Mouse (Mus musculus) gastrocnemius, postnatal 10 days (tissue): Measurements from ENCODE around the gene Vav3. TPM values are rescaled to one million over a fixed set of nuclear protein-coding genes. Genes with fewer than 3 reads are reported as not detected.

Source experiments
- DNase-seq: peaks from one replicate; pipeline ENCODE4 v3.0.0; 2021; ENCODE audit warnings: mixed read lengths
- long read RNA-seq, 2 experiments: library from polyadenylated mRNA; stranded (forward); transcript quantifications; one replicate each; pipeline ENCODE4 v2.0.0; 2021
- total RNA-seq, 2 experiments: library from RNA; stranded (reverse); gene quantifications; 2 replicates each; pipeline ENCODE4 v1.2.3; 2021

Vav3 gene
- total RNA-seq = 1 to 10 TPM; 6.0 to 7.3 TPM
- long read RNA-seq, experiment 1, full-length matches to known transcripts = 3 of 4 reads
- long read RNA-seq, experiment 1, partial matches to known transcripts = 1 of 4 reads
- long read RNA-seq, experiment 1, other reads (novel, unspliced or antisense) = 0 of 4 reads
- long read RNA-seq, experiment 2, full-length matches to known transcripts = 3 of 3 reads
- long read RNA-seq, experiment 2, partial matches to known transcripts = 0 of 3 reads
- long read RNA-seq, experiment 2, other reads (novel, unspliced or antisense) = 0 of 3 reads

GRCm38 (mm10) chr3:109340274-109341070, at the start of gene Vav3:
Vav3 (plus strand) TSS chr3:109340653.
- DNase-seq = peak; percentile 74

GRCm38 (mm10) chr3:109298857-109299256, 41.6 kb upstream of the Vav3 start:
- no peak for DNase-seq

DNA sequence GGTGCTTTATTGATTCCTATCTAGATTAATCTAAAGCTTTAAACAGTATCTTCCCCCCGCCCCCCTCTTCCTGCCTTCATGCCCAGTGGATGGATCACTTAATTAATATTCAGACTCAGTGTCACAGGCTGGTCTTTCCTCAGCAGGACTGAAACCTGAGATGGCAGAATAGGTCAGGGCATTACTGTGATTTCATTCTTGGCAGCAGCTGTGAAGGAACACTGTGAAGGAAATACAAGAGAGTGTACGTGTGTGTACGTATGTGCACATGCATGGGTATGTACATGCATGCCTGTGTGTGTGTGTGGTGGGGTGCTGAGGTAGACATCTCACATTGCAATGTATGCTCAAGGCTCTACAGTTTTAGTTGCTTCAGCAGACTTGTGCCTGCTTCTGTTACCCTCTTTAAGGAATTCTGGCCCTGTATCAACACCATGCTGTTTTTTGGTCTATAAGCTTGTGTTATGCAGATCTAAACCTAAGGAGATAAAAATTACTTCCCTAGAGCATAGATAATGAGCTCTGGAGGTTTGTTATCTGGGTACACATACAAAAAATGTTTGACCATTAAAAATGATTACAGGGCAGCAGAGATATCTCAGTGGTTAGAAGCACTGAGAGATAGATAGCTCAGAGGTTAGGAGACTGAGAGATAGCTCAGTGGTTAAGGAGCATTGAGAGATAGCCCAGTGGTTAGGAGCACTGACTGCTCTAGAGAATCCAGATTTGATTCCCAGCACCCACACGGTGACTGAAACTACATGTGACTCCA, 41.0 kb upstream of the Vav3 start:
- DNase-seq = no peak

DNA sequence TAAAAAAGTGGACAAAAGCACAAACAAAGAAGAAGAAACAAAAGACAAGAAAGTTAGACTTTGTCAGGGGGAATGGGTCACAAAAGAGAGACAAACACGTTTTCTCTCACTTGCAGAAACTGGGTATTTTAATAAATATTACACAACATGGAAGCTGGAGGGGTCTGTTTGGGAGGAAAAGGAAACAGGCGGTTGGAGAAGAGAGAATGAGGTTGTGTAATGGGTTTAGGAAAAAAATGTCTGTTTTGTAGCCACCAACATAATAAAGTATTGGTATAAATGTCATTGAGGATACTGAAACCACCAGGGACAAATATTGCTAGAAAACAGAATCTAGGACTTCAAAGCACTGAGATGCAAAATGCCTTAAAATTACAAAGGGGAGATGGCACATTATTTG, 38.4 kb upstream of the Vav3 start:
- no peak for DNase-seq

DNA sequence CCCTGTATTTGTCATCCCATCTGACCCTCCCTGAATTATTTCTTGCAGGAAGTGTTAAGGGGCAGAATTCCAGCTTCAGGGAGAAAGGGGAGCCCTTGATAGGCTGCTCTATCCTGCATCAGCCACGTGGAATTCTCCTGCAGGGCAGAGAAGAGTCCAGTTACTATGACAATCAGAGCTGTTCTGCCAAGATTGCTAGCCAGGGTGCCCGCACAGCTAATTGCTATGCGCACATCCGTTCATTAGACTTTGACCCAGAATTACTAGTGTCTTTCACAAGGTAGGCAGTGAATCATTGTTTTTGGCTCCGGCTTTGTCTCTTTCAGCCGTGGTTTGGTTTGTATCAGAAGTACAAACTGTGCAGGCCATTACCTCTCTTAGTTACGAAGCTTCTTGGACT, 33.0 kb upstream of the Vav3 start:
- no peak for DNase-seq

DNA sequence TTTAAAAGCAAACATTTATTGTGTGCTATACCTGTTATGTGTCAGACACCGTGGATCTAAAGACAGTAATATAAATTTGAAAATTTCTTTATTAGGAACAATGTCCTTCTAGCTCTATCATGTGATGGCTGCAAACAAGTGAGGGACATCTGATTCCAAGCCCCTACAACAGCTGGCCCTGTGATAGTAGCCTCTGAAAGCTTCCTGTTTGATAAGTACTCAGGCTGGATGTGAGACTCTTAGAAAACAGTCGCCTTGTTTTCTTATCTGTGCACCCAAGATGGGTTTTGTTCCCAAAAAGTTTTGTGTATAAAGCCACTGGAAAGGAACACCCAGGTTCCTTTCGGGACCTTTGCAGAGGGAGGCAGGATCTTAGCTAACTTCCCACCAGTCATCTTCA, 32.0 kb upstream of the Vav3 start:
- no peak for DNase-seq

GRCm38 (mm10) chr3:109309317-109310265, 30.9 kb upstream of the Vav3 start:
- DNase-seq = peak; percentile 45

DNA sequence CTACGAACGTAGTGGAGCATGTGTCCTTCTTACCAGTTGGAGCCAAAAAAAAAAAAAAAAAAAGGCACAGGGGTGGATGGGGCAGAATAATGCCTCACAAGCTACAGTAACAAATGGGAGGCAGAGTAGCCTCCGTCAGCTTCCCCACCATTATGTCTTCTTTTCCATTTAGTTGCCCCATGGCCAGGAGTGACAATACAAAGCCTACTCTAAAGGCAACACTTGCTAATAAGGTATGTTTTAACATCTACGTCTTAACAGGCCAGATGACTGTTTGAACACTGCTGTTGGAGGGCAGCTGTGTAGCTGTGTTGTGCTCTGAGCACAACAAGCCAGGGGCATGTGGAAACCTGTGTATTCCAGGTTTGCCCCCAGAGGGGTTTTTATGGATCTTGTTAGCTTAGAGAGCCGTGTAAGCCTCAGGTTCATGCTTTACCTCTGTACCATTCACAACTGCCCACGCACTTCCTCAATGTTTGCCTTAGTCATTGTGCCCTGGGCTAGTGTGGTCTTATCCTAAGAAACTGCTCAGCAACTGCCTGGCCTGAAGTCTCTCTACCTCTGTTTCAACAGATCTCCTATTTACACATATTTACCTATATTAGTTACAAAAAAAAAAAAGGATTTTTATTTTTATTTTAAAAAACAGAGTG, 29.2 kb upstream of the Vav3 start:
- DNase-seq = no peak

DNA sequence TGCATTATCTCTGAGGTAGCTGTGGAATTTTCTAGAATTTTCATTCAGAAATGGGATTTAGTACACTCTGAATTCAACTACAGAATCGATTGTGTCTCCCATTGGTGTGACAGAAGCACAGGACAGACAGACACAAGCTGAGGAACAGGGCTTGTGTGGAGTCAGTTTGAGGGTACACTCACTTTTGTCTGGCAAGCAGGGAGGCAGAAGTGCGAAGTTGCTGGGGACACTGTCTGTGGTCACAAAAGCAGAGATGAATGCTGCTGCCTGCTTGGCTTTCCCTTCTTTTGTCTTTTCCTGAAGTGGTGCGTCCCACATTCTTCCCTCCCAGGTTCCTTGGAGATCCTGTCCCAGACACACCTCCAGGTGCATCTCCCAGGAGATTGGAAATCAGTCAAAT, 28.6 kb upstream of the Vav3 start:
- DNase-seq = no peak

GRCm38 (mm10) chr3:109313501-109313900, 27.0 kb upstream of the Vav3 start:
- no peak for DNase-seq

DNA sequence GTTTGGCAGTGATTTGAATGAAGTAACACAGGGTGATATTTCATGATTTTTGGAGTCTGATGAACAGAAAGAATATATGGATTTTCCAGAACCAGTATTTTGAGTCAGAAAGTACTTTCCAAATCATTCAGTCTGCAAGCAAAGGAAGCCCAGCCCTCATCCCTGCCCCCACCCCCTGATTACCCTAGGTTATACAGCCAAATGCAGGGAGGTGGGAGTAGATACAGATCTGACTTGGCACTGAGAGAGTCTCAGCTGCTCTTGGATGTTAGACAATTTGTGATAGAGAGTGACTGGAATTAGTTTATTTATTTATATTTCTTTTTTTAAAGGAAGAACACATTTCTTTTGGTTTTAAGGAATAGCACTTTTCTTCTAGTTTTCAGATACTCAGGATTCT, 18.2 kb upstream of the Vav3 start:
- no peak for DNase-seq

DNA sequence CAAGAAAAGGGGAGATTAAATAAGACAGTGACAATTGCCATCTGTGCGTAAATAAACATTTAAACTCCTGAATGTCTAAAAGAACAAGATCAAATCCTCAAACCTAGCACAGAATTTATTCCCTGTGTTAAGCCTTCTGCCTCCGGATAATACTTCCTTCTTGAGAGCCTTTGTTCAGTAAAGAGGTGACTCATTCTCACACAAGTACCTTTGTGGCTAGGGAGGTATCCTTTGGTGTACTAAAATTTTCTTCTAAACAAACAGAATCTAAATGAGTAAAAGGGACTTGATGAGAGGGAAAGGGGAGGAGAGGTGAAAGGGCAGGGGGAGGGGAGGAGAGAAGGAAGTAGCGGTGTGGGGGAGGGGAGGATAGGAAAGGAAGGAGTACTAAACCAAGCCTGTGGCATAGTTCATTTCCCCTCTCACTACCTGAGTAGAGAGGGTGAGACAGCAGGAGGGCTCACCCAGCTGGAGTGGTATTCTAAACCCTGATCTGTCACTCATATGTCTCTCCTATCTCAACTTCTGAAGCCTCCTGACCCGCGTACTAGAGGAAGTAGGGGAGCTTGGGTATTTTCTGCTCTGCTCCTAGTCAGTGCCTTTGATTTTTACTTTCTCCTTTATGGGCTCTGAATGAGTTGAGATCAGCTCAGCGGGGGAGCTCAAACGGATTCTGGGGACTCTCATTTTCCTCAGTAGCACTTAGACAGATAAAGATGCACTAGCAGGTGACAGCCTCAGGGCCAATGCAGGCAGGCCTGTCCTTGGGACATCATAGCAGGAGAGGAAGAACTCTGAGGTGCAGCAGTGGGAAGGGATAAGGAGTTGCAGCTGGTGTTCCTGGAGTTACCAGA, 16.8 kb upstream of the Vav3 start:
- no peak for DNase-seq

DNA sequence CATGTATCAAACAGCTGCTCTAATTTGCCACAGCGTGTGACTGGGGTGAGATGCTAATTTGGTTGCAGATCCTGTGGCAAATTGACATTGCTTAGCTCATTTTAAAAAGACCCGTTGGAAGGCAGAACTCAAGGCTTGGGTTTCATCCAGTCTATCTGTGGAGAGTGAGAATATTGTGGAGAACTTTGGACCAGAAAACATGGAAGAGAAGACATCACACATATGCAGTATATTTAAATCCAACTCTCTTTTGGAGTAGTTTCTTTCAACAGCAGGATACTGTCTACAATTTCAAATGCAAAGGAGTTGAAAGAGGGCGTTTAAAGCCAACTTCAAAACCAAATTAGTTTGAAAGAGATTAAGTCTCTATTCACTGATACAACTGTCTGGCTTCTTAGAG, 13.3 kb upstream of the Vav3 start:
- no peak for DNase-seq

DNA sequence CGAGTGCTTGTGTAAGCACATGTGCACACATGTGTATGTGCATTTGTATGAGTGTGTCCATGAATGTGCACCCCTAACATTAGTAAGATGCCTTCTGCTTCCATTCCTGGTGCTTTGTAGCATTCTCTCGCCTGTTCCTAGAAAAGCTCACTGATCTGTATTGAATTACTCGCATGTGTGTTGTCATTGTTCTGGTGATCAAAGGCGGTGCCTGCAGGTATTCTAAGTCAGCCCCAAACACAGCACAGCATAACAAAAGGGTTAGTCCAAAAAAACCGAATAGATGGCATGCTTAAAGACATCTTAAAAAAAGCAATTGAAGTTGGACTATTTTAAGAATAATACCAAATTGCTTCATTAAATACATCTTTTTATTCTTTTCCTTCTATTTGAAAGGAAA, 7.7 kb upstream of the Vav3 start:
- DNase-seq = no peak

DNA sequence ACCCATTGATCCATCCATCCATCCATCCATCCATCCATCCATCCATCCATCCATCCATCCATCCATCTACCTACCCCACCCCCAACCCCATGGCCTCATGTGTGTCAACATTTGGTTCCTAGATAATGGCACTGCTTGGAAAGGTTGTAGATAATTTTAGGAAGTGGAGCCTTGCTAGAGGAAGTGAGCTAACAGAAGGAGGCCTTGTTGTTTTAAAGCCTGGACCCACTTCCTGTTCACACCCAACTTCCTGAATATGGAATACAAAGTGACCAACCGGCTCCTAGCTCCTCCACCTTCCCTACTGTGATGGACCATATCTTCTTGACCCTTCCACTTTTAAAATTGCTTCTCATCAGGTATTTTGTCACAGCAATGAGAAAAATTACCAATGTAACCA, 5.0 kb upstream of the Vav3 start:
- no peak for DNase-seq

DNA sequence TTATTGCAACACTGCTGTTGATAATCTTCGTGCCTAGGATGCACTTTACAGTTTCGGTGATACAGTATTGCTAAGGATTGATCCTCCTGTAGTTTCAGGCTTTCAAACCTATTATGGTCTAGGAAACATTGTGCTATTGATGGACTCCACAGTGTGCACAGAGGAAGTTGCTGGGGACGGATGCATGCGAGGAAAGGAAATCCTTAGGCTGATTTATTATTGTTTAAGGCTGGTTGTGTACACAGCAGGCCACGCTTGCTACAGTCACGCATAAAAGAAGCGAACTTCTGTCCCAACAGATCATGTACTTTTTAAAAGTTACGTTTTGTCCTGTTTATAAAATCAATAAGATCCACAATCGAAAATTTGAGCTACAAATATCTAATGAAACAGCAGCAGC, 1.2 kb upstream of the Vav3 start:
- no peak for DNase-seq

DNA sequence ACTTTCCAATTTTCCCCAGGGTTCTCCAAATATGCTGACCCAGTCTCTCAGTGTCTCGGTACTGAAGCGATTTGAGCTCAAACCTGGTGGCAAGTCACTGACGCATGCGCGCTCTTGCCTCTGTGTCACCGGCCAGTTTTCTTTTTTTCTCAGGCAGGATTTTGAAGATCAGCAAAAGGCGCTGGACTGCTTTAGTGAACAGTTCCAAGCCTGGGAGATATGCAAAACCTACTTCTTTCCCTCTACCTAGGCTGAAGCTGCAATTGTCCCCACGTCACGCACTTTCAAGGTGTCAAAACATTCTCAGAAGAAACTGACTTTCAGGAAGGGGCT, 546 bp upstream of the Vav3 start:
- peak; percentile 44 for DNase-seq

GRCm38 (mm10) chr3:109341071-109341480, 623 bp downstream of the Vav3 start:
- no peak for DNase-seq

DNA sequence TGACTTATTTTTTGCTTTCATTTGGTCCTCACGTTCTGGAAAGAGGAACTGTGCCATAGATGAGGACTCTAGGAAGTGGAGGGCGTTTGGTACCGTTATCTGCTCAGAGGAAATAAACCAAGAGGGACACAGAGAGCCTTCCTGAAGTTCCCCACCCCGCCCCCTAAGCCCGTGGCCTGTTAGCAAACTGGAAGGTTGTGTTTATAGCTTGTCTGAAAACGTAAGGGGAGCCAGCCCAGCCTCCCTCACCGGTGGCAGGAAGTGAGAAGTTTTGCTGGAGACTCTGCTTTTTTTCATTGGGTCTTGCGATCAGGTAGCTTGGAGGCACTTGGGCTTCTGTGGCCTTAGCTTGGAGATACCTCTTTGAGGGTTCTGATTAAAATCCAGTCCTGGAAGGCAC, 1.2 kb downstream of the Vav3 start:
- peak; percentile 29 for DNase-seq

DNA sequence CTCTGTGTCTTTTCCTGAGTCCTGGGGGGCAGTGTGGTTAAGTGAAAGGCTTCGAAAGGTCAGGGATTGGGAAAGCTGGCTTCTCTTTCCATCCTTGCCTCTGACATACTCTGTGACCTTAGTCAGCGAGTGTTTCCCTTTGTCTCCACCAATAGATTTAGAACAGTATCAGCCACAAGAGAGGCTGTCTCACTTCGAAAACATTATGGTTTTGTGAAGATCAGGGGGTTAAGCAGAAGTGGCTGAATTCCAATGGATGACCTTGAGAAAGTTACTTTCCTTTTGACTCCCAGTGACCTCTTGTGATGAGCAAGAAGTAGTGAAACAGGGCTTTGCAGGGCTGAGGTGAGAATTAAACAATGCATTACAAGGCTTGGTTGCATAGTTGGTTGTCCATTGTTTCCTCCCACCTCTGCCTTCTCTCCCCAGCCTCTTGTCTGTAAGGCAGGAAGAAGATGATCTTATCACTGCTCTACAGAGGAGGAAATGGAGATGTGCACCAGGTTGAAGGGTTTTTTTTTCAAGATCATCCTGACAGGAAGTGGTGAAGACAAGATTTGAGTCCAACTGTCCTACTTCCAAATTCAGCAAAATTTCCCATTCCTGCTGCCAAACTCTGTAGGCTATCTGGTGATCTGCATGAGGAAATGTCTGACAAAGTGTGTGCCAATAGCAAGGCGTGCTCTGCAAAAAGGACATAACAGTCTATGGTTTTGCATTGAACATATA, 11.7 kb downstream of the Vav3 start:
- no peak for DNase-seq
